Mouse (Mus musculus): ENCODE data around the gene Ppara. TPM values are rescaled to one million over a fixed set of nuclear protein-coding genes. Genes with fewer than 3 reads are reported as not detected.

Ppara gene
- polyA plus RNA-seq, 1 experiment from 2014 or later: 2.2 TPM

DNA sequence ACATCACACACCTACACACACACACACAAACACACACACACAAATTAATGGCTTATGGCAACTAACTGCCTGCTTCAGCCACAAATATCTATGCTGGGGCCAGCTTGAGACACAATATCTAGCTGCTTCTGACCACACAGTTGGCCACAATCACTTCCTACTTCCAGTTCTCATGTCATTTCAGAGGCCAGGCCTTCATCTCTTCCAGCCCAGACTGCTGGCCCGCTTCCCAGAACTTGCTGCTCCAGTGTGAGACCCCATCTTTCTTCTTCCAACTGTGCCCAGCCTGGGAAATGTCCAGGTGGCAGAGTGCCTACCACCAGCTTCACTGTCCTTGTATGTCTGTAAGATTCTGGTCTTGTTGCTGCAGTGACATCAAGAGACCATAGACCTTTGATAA is 58.0 kb downstream of the Ppara start:
- Histone ChIP-seq H3K4me3 (ENCODE audit: low read depth, low read length) (no peak overlapping the region), H3K27ac (ENCODE audit: low read length) (no peak overlapping the region), H3K4me1 (ENCODE audit: control insufficient read depth, insufficient read depth, low read length) (no peaks in the 10 kb centered on the region), H3K9ac (replicated peaks; ENCODE audit: low read depth, low read length) (no peak overlapping the region), H3K36me3 (ENCODE audit: control insufficient read depth, insufficient read depth, low read length) (no peaks in the 10 kb centered on the region), H3K4me2 (replicated peaks; ENCODE audit: low read depth, low read length) (no peak overlapping the region), H3K9me3 (ENCODE audit: control insufficient read depth, low read depth, low read length) (no peaks in the 10 kb centered on the region), H3K27me3 (ENCODE audit: control insufficient read depth, insufficient read depth, low read length) (no peaks in the 10 kb centered on the region)
- WGBS: 69% methylated on average over 1 of the region's 1 CpGs
- no peak for ATAC-seq (ENCODE audit: insufficient number of reproducible peaks, insufficient read depth, low FRiP score, low read depth)

DNA sequence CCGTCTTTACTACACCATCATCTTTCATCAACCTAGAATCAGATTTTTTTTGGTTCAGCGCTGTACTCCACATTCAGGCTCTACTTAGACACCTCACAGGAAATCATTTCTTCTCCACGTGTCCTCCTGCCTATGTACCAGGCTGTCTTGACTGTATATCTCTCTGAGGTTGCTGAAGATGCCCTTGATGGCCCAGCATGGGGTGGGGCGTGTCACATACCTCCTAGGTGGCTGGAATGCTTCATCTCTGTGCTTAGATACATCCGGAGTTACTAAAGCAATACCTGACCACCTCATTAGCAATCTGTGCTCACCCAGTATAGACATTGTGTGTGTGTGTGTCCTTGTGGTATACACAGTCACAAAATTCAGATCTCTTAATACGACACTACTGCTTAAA is 60.7 kb downstream of the Ppara start:
- no peaks in the 10 kb centered on the region for H3K36me3 ChIP-seq (ENCODE audit: control insufficient read depth, insufficient read depth, low read length)
- no peaks in the 10 kb centered on the region for H3K27me3 ChIP-seq (ENCODE audit: control insufficient read depth, insufficient read depth, low read length)
- H3K4me2 ChIP-seq (replicated peaks; ENCODE audit: low read depth, low read length): no peak overlapping the region
- H3K9ac ChIP-seq (replicated peaks; ENCODE audit: low read depth, low read length): no peak overlapping the region
- H3K9me3 ChIP-seq (ENCODE audit: control insufficient read depth, low read depth, low read length): no peaks in the 10 kb centered on the region
- no peak overlapping the region for H3K27ac ChIP-seq (ENCODE audit: low read length)
- H3K4me1 ChIP-seq (ENCODE audit: control insufficient read depth, insufficient read depth, low read length): no peaks in the 10 kb centered on the region
- no peak for ATAC-seq (ENCODE audit: insufficient number of reproducible peaks, insufficient read depth, low FRiP score, low read depth)
- no peak overlapping the region for H3K4me3 ChIP-seq (ENCODE audit: low read depth, low read length)
- 76% methylated on average over 6 of the region's 6 CpGs for WGBS

DNA sequence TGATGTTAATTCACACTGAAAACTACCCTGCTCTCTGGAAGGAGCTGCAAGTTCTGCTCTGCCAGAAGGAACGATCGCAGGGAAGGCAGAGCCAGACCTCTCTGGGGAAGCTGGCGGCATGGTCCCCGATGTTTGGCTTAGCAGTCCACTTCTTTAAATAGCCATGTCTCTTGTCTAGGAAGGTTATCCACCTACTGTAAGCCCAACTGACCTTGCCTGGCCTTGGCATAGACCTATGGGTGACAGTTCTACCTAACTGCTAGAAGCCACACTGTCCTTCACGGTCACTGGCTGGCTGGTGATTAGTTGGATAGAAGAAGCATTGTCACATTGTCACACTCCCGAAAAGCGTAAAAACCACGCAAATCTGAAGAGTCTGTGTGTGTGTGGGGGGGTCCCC is 63.9 kb downstream of the Ppara start:
- WGBS: 94% methylated on average over 8 of the region's 8 CpGs
- H3K4me2 ChIP-seq (replicated peaks; ENCODE audit: low read depth, low read length): no peak overlapping the region
- H3K9ac ChIP-seq (replicated peaks; ENCODE audit: low read depth, low read length): no peak overlapping the region
- ATAC-seq (ENCODE audit: insufficient number of reproducible peaks, insufficient read depth, low FRiP score, low read depth): no peak
- H3K4me3 ChIP-seq (ENCODE audit: low read depth, low read length): no peak overlapping the region
- H3K36me3 ChIP-seq (ENCODE audit: control insufficient read depth, insufficient read depth, low read length): no peaks in the 10 kb centered on the region
- H3K27ac ChIP-seq (ENCODE audit: low read length): no peak overlapping the region
- H3K4me1 ChIP-seq (ENCODE audit: control insufficient read depth, insufficient read depth, low read length): no peaks in the 10 kb centered on the region
- no peaks in the 10 kb centered on the region for H3K27me3 ChIP-seq (ENCODE audit: control insufficient read depth, insufficient read depth, low read length)
- no peaks in the 10 kb centered on the region for H3K9me3 ChIP-seq (ENCODE audit: control insufficient read depth, low read depth, low read length)

DNA sequence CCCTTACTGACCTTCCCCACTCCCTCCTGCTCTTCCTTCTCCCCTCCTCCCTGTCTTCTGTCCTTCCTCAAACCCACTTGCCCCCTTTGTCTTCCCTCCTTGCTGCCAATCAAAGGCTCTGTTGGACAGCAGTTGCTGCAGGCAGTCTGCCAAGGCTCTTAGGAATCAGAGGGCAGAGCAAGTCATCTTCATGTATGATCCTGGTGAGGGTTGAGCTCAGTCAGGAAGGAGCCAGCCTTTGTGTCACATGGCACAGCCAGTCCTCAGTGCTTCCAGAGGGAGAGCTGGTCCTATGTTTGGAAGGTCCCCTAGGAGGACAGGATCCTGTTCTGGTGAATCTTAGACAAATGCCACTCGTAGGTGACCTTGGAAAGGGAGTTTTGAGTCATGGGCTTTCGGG is 68.1 kb downstream of the Ppara start:
- no peak overlapping the region for H3K9ac ChIP-seq (replicated peaks; ENCODE audit: low read depth, low read length)
- 76% methylated on average over 2 of the region's 2 CpGs for WGBS
- no peak for ATAC-seq (ENCODE audit: insufficient number of reproducible peaks, insufficient read depth, low FRiP score, low read depth)
- H3K27me3 ChIP-seq (ENCODE audit: control insufficient read depth, insufficient read depth, low read length): no peaks in the 10 kb centered on the region
- H3K9me3 ChIP-seq (ENCODE audit: control insufficient read depth, low read depth, low read length): no peaks in the 10 kb centered on the region
- no peak overlapping the region for H3K4me2 ChIP-seq (replicated peaks; ENCODE audit: low read depth, low read length)
- H3K27ac ChIP-seq (ENCODE audit: low read length): no peak overlapping the region
- no peak overlapping the region for H3K4me3 ChIP-seq (ENCODE audit: low read depth, low read length)
- H3K36me3 ChIP-seq (ENCODE audit: control insufficient read depth, insufficient read depth, low read length): no peaks in the 10 kb centered on the region
- no peaks in the 10 kb centered on the region for H3K4me1 ChIP-seq (ENCODE audit: control insufficient read depth, insufficient read depth, low read length)

DNA sequence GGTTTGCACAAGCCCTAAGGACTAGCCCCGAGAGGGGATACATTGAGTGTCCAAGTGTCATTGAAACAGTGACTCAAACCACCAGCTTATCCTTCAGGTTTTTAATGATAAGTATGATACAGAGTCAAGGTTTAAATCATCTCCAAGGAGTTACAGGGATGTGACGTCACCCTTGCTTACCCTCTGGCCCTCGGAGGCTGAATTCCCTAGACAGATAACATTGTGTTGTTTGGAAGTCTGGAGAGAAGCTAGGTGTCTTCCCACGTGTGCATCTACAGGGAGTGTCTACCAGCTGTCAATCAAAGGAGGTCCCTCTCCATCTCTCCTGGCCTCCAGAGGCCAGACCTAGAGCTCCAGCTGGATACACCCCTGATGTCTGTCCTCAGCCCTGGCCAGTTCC is 72.1 kb downstream of the Ppara start:
- H3K27me3 ChIP-seq (ENCODE audit: control insufficient read depth, insufficient read depth, low read length): no peaks in the 10 kb centered on the region
- peaks cover 8% of the 10 kb centered on the region; the same call in 1 of the 2 replicates for H3K4me1 ChIP-seq (ENCODE audit: control insufficient read depth, insufficient read depth, low read length)
- H3K9ac ChIP-seq (replicated peaks; ENCODE audit: low read depth, low read length): no peak overlapping the region
- no peaks in the 10 kb centered on the region for H3K36me3 ChIP-seq (ENCODE audit: control insufficient read depth, insufficient read depth, low read length)
- 76% methylated on average over 4 of the region's 4 CpGs for WGBS
- H3K27ac ChIP-seq (ENCODE audit: low read length): no peak overlapping the region
- no peaks in the 10 kb centered on the region for H3K9me3 ChIP-seq (ENCODE audit: control insufficient read depth, low read depth, low read length)
- ATAC-seq (ENCODE audit: insufficient number of reproducible peaks, insufficient read depth, low FRiP score, low read depth): no peak
- H3K4me2 ChIP-seq (replicated peaks; ENCODE audit: low read depth, low read length): no peak overlapping the region
- no peak overlapping the region for H3K4me3 ChIP-seq (ENCODE audit: low read depth, low read length)

DNA sequence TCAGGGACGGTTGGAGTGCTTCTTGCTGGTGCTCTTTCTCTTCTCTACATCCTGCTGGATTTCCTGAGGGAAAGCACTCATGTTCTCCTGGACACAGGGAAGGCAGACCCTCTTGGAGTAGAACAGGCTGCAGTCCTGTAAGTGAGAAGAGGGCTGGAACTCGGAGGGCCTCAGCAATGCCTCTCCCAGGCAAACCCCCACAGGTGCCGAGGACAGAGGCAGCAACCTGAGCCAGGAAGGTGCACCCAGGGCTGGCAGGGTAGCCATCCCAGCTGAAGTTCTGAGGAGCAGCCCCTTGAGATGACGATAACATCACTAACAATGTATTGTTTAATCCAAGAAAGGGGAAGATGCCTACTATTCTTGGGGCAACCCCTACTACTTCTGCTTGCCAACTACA is 72.6 kb downstream of the Ppara start:
- H3K9me3 ChIP-seq (ENCODE audit: control insufficient read depth, low read depth, low read length): no peaks in the 10 kb centered on the region
- ATAC-seq (ENCODE audit: insufficient number of reproducible peaks, insufficient read depth, low FRiP score, low read depth): no peak

DNA sequence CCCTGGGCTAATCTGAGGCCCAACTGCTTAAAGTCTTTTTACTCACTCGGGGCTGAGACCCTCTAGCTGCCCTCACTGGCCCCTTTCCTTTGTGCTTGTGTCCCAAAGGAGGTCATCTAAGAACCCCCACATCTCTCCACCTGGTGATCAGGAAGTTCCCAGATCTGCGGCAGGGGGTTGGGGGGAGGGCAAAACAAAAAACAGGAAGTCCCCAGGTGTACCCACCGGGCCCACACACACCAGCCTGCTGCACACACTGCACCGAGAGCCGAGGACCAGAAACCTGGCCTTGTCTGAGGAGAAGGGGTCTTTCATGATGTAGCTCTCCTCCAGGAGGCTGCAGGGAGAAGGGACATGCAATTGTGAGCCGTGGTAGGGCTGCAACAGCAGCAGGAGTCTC is 73.2 kb downstream of the Ppara start:
- no peak overlapping the region for H3K4me3 ChIP-seq (ENCODE audit: low read depth, low read length)
- H3K9me3 ChIP-seq (ENCODE audit: control insufficient read depth, low read depth, low read length): no peaks in the 10 kb centered on the region
- H3K9ac ChIP-seq (replicated peaks; ENCODE audit: low read depth, low read length): no peak overlapping the region
- H3K4me2 ChIP-seq (replicated peaks; ENCODE audit: low read depth, low read length): no peak overlapping the region
- WGBS: 74% methylated on average over 6 of the region's 6 CpGs
- H3K27ac ChIP-seq (ENCODE audit: low read length): no peak overlapping the region
- no peak for ATAC-seq (ENCODE audit: insufficient number of reproducible peaks, insufficient read depth, low FRiP score, low read depth)
- no peaks in the 10 kb centered on the region for H3K27me3 ChIP-seq (ENCODE audit: control insufficient read depth, insufficient read depth, low read length)
- no peaks in the 10 kb centered on the region for H3K36me3 ChIP-seq (ENCODE audit: control insufficient read depth, insufficient read depth, low read length)
- H3K4me1 ChIP-seq (ENCODE audit: control insufficient read depth, insufficient read depth, low read length): peaks cover 8% of the 10 kb centered on the region; the same call in 1 of the 2 replicates

More for the DNA sequence above, 72.6 kb downstream of the Ppara start:
- Histone ChIP-seq H3K27ac (ENCODE audit: low read length) (no peak overlapping the region), H3K4me2 (replicated peaks; ENCODE audit: low read depth, low read length) (no peak overlapping the region), H3K27me3 (ENCODE audit: control insufficient read depth, insufficient read depth, low read length) (no peaks in the 10 kb centered on the region), H3K4me1 (ENCODE audit: control insufficient read depth, insufficient read depth, low read length) (peaks cover 8% of the 10 kb centered on the region; the same call in 1 of the 2 replicates), H3K4me3 (ENCODE audit: low read depth, low read length) (no peak overlapping the region), H3K9ac (replicated peaks; ENCODE audit: low read depth, low read length) (no peak overlapping the region), H3K36me3 (ENCODE audit: control insufficient read depth, insufficient read depth, low read length) (no peaks in the 10 kb centered on the region)
- 85% methylated on average over 4 of the region's 4 CpGs for WGBS

DNA sequence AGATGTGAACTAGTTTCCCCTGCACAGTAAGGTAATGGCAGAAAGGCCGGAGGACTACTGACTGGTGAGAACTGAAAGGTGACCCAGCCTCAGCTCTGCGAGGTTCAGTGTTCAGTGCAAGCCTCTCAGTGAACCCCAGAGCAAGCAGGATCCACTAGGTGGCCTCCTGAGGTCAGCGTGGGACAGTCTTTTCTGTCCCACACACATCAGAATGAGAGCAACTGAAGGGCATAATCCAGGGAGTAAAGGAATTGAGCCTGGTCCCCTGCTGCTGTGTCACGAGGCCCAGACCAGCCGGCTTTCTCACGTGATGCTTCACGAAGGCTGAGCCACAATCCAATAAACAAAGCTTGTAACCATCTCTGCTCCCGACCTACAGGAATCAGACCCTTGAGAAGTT is 73.7 kb downstream of the Ppara start:
- Histone ChIP-seq H3K9ac (replicated peaks; ENCODE audit: low read depth, low read length) (no peak overlapping the region), H3K9me3 (ENCODE audit: control insufficient read depth, low read depth, low read length) (no peaks in the 10 kb centered on the region), H3K36me3 (ENCODE audit: control insufficient read depth, insufficient read depth, low read length) (no peaks in the 10 kb centered on the region), H3K27me3 (ENCODE audit: control insufficient read depth, insufficient read depth, low read length) (no peaks in the 10 kb centered on the region), H3K4me2 (replicated peaks; ENCODE audit: low read depth, low read length) (no peak overlapping the region), H3K27ac (ENCODE audit: low read length) (no peak overlapping the region), H3K4me1 (ENCODE audit: control insufficient read depth, insufficient read depth, low read length) (peaks cover 8% of the 10 kb centered on the region; the same call in 1 of the 2 replicates), H3K4me3 (ENCODE audit: low read depth, low read length) (no peak overlapping the region)
- WGBS: 56% methylated on average over 8 of the region's 8 CpGs
- no peak for ATAC-seq (ENCODE audit: insufficient number of reproducible peaks, insufficient read depth, low FRiP score, low read depth)

DNA sequence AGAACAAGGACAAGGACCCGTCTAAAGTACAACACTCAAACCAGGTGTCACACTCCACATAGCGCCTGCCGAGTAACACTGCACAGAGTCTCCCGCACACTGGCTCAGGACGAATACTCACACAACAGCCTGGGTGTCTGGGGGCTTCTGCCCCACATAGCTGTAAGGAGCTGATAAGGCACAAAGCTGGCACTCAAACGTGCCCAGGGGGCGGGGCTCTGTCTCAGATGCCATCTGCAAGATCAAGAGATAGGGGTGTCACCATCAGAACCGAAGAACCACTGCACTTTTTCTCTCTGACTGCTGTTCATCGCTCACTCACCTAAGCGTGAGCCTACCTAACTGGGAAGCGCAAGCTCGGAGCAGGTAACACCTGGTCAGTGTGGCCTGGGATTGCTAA is 74.3 kb downstream of the Ppara start:
- H3K4me3 ChIP-seq (ENCODE audit: low read depth, low read length): no peak overlapping the region
- no peak overlapping the region for H3K27ac ChIP-seq (ENCODE audit: low read length)
- no peak for ATAC-seq (ENCODE audit: insufficient number of reproducible peaks, insufficient read depth, low FRiP score, low read depth)
- no peaks in the 10 kb centered on the region for H3K27me3 ChIP-seq (ENCODE audit: control insufficient read depth, insufficient read depth, low read length)
- H3K9me3 ChIP-seq (ENCODE audit: control insufficient read depth, low read depth, low read length): no peaks in the 10 kb centered on the region
- H3K36me3 ChIP-seq (ENCODE audit: control insufficient read depth, insufficient read depth, low read length): no peaks in the 10 kb centered on the region
- H3K4me1 ChIP-seq (ENCODE audit: control insufficient read depth, insufficient read depth, low read length): peaks cover 8% of the 10 kb centered on the region; the same call in 1 of the 2 replicates
- 86% methylated on average over 12 of the region's 12 CpGs for WGBS
- no peak overlapping the region for H3K9ac ChIP-seq (replicated peaks; ENCODE audit: low read depth, low read length)
- H3K4me2 ChIP-seq (replicated peaks; ENCODE audit: low read depth, low read length): no peak overlapping the region
